Mouse (Mus musculus) liver, postnatal 0 days (tissue): ENCODE measurements around the gene Phip. TPM values are rescaled to one million over a fixed set of nuclear protein-coding genes. Genes with fewer than 3 reads are reported as not detected.

ENCODE experiments used
- ATAC-seq: fragments of 200-750 bp; cut with Nextera tagmentation; 2 replicates; pipeline ENCODE4 v1.8.0; 2017; ENCODE audit warnings: mild to moderate bottlenecking, moderate library complexity
- DNase-seq: peaks from one replicate; pipeline ENCODE4 v3.0.0-alpha.2; 2016
- H3K27ac ChIP-seq: fragments of 300-500 bp; sonication (generic); 2 replicates; pipeline ENCODE4 v1.5.1; 2014; ENCODE audit warnings: antibody characterized with exemption, moderate library complexity, mild to moderate bottlenecking, low read depth
- H3K27me3 ChIP-seq: fragments of 300-500 bp; sonication (generic); 2 replicates; pipeline ENCODE4 v1.6.1; 2014; ENCODE audit warnings: low read length, control low read depth, mixed read lengths; ENCODE audit not compliant: insufficient read depth
- H3K36me3 ChIP-seq: fragments of 300-500 bp; sonication (generic); replicated peaks from 2 replicates; pipeline ENCODE4 v1.6.1; 2014; ENCODE audit warnings: mild to moderate bottlenecking, control low read depth, low read length, moderate library complexity, mixed read lengths; ENCODE audit not compliant: insufficient read depth
- H3K4me1 ChIP-seq: fragments of 300-500 bp; sonication (generic); 2 replicates; pipeline ENCODE4 v1.6.1; 2014; ENCODE audit warnings: antibody characterized with exemption, mild to moderate bottlenecking, control low read depth; ENCODE audit not compliant: insufficient read depth
- H3K4me2 ChIP-seq: fragments of 300-500 bp; sonication (generic); 2 replicates; pipeline ENCODE4 v1.6.1; 2014; ENCODE audit warnings: low read depth, mild to moderate bottlenecking, low read length, moderate library complexity, mixed read lengths
- H3K4me3 ChIP-seq: fragments of 300-500 bp; sonication (generic); 2 replicates; pipeline ENCODE4 v1.5.1; 2014; ENCODE audit warnings: low read depth, low read length
- H3K9ac ChIP-seq: fragments of 300-500 bp; sonication (generic); replicated peaks from 2 replicates; pipeline ENCODE4 v1.6.1; 2014; ENCODE audit warnings: mild to moderate bottlenecking, moderate library complexity
- H3K9me3 ChIP-seq: fragments of 300-500 bp; sonication (generic); 2 replicates; pipeline ENCODE4 v1.6.1; 2016; ENCODE audit warnings: mild to moderate bottlenecking, control low read depth, low read length, mixed read lengths
- CTCF ChIP-seq: sonication (generic); IDR thresholded peaks from 2 replicates; pipeline ENCODE4 v1.5.1; 2016; ENCODE audit warnings: antibody characterized with exemption, low read depth
- EP300 ChIP-seq: IDR thresholded peaks from 2 replicates; pipeline ENCODE4 v1.6.1; 2016; ENCODE audit warnings: antibody characterized with exemption, low read depth, mild to moderate bottlenecking
- WGBS: fragments of 180-500 bp; shearing (Covaris S2); extraction: QIAGEN DNeasy Blood & Tissue Kit; methylation state at CpG from one replicate; pipeline ENCODE4 v1.1.7; 2014; ENCODE audit not compliant: insufficient replicate concordance; 5-methylcytosine and 5-hydroxymethylcytosine counted together
- polyA plus RNA-seq: library from polyadenylated mRNA; unstranded; fragments of >200 nt; fragmentation: Nextera tagmentation; extraction: Ambion mirVana; gene quantifications from 2 replicates; pipeline ENCODE4 v1.2.1, GENCODE M21; 2015

Gene Phip
- polyA plus RNA-seq, 1 experiment from 2014 or later, result 15.4 TPM

DNA sequence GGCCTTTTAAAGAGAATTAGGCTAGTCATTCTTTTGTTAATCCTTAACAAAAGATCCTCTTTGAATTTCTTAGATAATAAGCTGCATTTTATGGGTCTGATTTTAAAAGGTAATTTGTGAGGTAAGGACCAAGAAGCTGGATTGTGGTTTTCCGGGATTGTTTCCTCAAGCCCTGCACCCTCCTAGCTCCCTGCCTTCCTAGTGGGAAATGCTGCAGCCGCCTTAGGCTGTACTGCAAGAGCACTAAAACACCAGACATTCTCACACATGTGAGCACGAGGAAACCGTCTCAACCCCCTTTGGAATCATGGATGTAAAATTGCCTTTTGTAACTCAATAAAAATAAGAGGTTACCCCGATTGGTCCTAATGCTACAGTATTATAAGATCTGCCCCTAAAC is 1.6 kb upstream of the Phip start:
- TF ChIP-seq CTCF, result no peak
- no peak for TF ChIP-seq EP300
- Histone ChIP-seq H3K27me3 (no peaks in the 10 kb centered on the region), H3K9me3 (no peaks in the 10 kb centered on the region), H3K4me2 (peak overlapping the region; percentile 76), H3K4me1 (peaks cover 8% of the 10 kb centered on the region), H3K4me3 (peak overlapping the region; percentile 89), H3K27ac (no peak overlapping the region), H3K9ac (no peak overlapping the region), H3K36me3 (no peaks in the 10 kb centered on the region)
- no peak for DNase-seq
- ATAC-seq, result no peak
- WGBS, result 40% methylated on average over 5 of the region's 5 CpGs

- Histone ChIP-seq H3K27me3 (no peaks in the 10 kb centered on the region), H3K36me3 (no peaks in the 10 kb centered on the region; the same call in 1 of the 2 replicates), H3K27ac (peak overlapping the region; percentile 99), H3K4me3 (peak overlapping the region; percentile 89), H3K9me3 (no peaks in the 10 kb centered on the region), H3K4me2 (peak overlapping the region; percentile 76), H3K9ac (peak overlapping the region; percentile 86), H3K4me1 (peaks cover 8% of the 10 kb centered on the region)
- ATAC-seq (no peak), DNase-seq (no peak)
- TF ChIP-seq EP300 (no peak), CTCF (no peak)
- 3% methylated on average over 9 of the region's 9 CpGs for WGBS
Observed at GRCm38 (mm10) chr9:82976219-82976618, 903 bp upstream of the Phip start.

DNA sequence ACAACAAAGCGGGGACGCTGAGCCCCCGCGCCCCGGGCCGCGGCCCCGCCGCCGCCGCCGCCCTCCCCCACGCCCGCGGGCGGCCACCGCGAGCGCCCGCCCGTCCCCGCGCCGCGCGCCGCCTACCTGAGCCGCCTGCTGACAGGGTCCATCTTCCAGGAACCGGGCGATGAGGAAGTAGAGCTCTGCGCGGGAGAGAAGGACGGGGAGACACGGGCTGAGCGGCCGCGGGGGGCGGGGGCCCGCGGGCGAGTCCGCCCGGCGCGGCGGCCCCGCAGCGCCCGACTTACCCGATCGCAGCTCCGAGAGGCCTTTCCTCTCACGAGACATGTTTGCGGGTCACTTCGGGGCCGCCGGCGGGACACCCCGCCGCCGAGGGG is 364 bp downstream of the Phip start:
- Histone ChIP-seq H3K9ac (peak overlapping the region; percentile 86), H3K27ac (peak overlapping the region; percentile 99), H3K4me3 (peak overlapping the region; percentile 89), H3K4me2 (peak overlapping the region; percentile 76), H3K36me3 (peaks cover 2% of the 10 kb centered on the region; the same call in 1 of the 2 replicates), H3K4me1 (peaks cover 8% of the 10 kb centered on the region), H3K27me3 (no peaks in the 10 kb centered on the region), H3K9me3 (no peaks in the 10 kb centered on the region)
- DNase-seq (no peak), ATAC-seq (peak; percentile 41)
- under 1% methylated on average over 34 of the region's 61 CpGs for WGBS
- TF ChIP-seq CTCF (no peak), EP300 (no peak)

DNA sequence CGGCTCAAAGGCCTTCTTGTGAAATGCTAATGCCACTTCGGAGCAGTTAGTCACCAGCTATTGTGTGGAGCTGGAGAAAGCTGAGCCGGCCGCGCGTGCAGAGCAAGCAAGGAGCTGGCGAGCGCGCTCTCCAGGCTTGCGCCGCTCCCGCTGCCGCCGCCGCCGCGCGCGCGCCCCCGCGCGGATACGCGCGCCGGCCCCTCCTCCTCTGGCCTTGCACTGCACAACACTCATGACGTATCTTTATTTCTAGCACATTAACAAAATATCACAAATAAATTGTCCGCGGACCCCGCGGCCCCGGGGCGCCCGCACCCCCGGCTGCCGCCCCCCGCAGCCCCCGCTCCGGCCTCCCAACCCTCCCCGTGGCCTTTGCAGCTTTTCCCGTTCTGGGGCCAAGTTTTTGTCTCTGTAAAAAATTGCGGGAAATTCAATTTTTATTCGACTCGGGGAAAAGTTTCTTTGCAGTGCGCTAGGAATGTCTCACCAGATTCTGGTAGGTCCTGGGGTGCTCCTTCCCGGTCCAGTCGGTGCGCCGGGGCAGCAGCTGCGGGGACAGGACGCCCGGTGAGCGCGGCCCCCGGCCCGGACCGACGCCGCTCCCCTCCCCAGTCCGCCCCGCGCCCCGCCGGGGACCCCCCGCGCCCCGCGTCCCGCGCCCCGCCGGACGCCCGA is 992 bp downstream of the Phip start:
- Histone ChIP-seq H3K27ac (peak overlapping the region; percentile 99), H3K36me3 (peaks cover 5% of the 10 kb centered on the region; the same call in 1 of the 2 replicates), H3K27me3 (no peaks in the 10 kb centered on the region), H3K9me3 (no peaks in the 10 kb centered on the region), H3K4me1 (peaks cover 8% of the 10 kb centered on the region), H3K4me3 (peak overlapping the region; percentile 89), H3K4me2 (peak overlapping the region; percentile 76), H3K9ac (peak overlapping the region; percentile 86)
- no peak for TF ChIP-seq EP300
- TF ChIP-seq CTCF, result 0 out of 2 replicates have a peak, but pooled peaks have one; percentile 11
- peak; percentile 91 for DNase-seq
- WGBS, result under 1% methylated on average over 54 of the region's 75 CpGs
- peak; percentile 77 for ATAC-seq

- H3K9ac ChIP-seq, result peak overlapping the region; percentile 53
- peak; percentile 16 for DNase-seq
- H3K9me3 ChIP-seq, result no peaks in the 10 kb centered on the region
- peak overlapping the region; percentile 89 for H3K4me3 ChIP-seq
- H3K4me2 ChIP-seq, result peak overlapping the region; percentile 76
- peaks cover 8% of the 10 kb centered on the region for H3K4me1 ChIP-seq
- peak overlapping the region; percentile 64 for H3K27ac ChIP-seq
- no peak for TF ChIP-seq EP300
- TF ChIP-seq CTCF, result no peak
- H3K27me3 ChIP-seq, result no peaks in the 10 kb centered on the region
- WGBS, result 25% methylated on average over 8 of the region's 8 CpGs
- peaks cover 7% of the 10 kb centered on the region; the same call in 1 of the 2 replicates for H3K36me3 ChIP-seq
- ATAC-seq, result no peak
Observed at GRCm38 (mm10) chr9:82973321-82973892, 1.9 kb downstream of the Phip start.

DNA sequence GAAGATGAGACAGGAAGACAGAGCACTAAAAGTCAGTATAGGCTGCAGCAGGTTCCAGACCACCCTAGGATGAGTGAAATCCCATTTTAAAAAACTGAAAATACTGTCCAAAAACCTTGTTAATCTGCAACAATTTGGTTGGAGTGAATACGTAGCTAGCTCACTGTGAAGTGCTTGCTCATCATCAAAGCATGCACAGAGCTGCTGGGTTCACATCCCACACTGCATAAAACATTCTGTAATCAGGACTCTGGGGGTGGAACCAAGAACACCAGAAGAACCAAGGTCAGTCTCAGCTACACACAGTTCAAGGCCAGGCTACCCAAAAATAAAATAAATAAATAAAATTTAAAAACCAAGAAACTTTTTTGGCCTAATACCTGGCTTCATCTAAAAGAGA is 3.9 kb downstream of the Phip start:
- TF ChIP-seq CTCF, result no peak
- no peak for TF ChIP-seq EP300
- Histone ChIP-seq H3K4me1 (peaks cover 5% of the 10 kb centered on the region), H3K36me3 (peaks cover 11% of the 10 kb centered on the region; the same call in 1 of the 2 replicates), H3K9me3 (no peaks in the 10 kb centered on the region), H3K9ac (no peak overlapping the region), H3K4me3 (no peak overlapping the region), H3K27ac (no peak overlapping the region), H3K4me2 (no peak overlapping the region), H3K27me3 (no peaks in the 10 kb centered on the region)
- DNase-seq (no peak), ATAC-seq (no peak)
- WGBS, result 73% methylated on average over 1 of the region's 1 CpGs
